ENCODE assay signal across 23 mouse cellular contexts in the genomic region with DNA sequence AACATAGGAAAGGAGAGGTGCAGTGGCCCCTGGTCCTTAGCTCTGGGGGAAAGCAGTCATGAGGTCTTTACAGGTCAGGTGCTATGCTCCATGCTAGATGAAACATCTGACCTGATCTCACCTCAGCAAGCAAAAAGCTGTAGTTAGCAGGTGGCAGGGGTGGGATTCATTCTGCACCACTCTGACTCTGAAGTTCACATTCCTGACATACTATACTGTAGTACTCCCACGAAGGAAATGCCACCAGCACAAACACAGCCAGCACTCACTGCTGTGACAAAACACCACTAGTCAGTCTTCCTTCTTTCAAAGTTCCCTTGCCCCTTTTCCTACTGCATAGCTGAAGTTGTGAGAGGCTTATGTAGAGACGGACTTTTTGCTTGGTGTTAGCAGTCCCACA. TPM values are rescaled to one million over a fixed set of nuclear protein-coding genes. Genes with fewer than 3 reads are reported as not detected.
DNase-seq lines count a peak whose midpoint lies in the region; ATAC-seq and TF ChIP-seq lines count a peak whose summit lies in the region.
"Had no signal": no experiment of that assay in that cellular context is flagged by ENCODE, and none has a peak within 500 bp of the region (broad histone marks: within the 10 kb centered on the region; RNA-seq: fewer than 3 reads in every experiment).

No protein-coding gene starts in this region.

- WGBS in cerebellum, adult 2 months: 39% methylated on average over 2 of the region's 2 CpGs
- 32% methylated on average over 2 of the region's 2 CpGs for WGBS in kidney, embryonic 14.5 days
- 10% methylated on average over 2 of the region's 2 CpGs for WGBS in lung, embryonic 16.5 days
- 34% methylated on average over 2 of the region's 2 CpGs for WGBS in lung, adult 2 months

- H3K27ac ChIP-seq in cerebellum, adult 2 months (ENCODE audit: insufficient read depth, low read length): 0 out of 2 replicates have a peak overlapping the region, but pooled peaks have one; percentile 20
- H3K27ac ChIP-seq in kidney, embryonic 14.5 days (ENCODE audit: low read depth, low read length): peak overlapping the region; percentile 6; the same call in 1 of the 2 replicates
- peak overlapping the region; percentile 19 for H3K27ac ChIP-seq in lung, embryonic 16.5 days (ENCODE audit: low read length)
- H3K27ac ChIP-seq: forebrain, embryonic 13.5 days; hindbrain, embryonic 13.5 days; liver, embryonic 14.5 days; macrophage; midbrain, embryonic 15.5 days; neural tube, embryonic 15.5 days; stomach, embryonic 15.5 days had no signal

- 0 out of 2 replicates have a peak overlapping the region, but pooled peaks have one; percentile 4 for H3K9ac ChIP-seq in kidney, embryonic 14.5 days (ENCODE audit: low read depth, low read length)
- no peak overlapping the region for H3K9ac ChIP-seq in lung, embryonic 16.5 days (ENCODE audit: low read length)
- H3K9ac ChIP-seq: hindbrain, embryonic 13.5 days; liver, embryonic 14.5 days; midbrain, embryonic 15.5 days; neural tube, embryonic 15.5 days; stomach, embryonic 15.5 days had no signal

- ATAC-seq in cerebellum, adult (ENCODE audit: insufficient number of reproducible peaks, low FRiP score, low TSS enrichment): no peak
- ATAC-seq in kidney, embryonic 14.5 days (ENCODE audit: low FRiP score, low TSS enrichment): no peak
- peak; percentile 70 for ATAC-seq in lung, embryonic 16.5 days (ENCODE audit: low read depth)
- no peak for ATAC-seq in inflammation-experienced regulatory T-cells, adult 6 months
- ATAC-seq: forebrain, embryonic 13.5 days; midbrain, embryonic 15.5 days had no signal

- no peaks in the 10 kb centered on the region for H3K27me3 ChIP-seq in cerebellum, adult 2 months (ENCODE audit: control insufficient read depth, insufficient read depth, low read length)
- H3K27me3 ChIP-seq in kidney, embryonic 14.5 days (ENCODE audit: control insufficient read depth, insufficient read depth, low read length): no peaks in the 10 kb centered on the region
- H3K27me3 ChIP-seq in lung, embryonic 16.5 days (ENCODE audit: control insufficient read depth, insufficient read depth, low read depth, low read length): no peaks in the 10 kb centered on the region
- H3K27me3 ChIP-seq: forebrain, embryonic 13.5 days; hindbrain, embryonic 13.5 days; midbrain, embryonic 15.5 days; neural tube, embryonic 15.5 days; stomach, embryonic 15.5 days had no signal

- DNase-seq in cerebellum, adult 2 months: no peak
- DNase-seq in kidney, adult 18-20 months: no peak
- DNase-seq in lung, adult 2 months: no peak
- DNase-seq in lung, postnatal 25 days (ENCODE audit: low spot score): peak; percentile 31
- DNase-seq: adrenal gland, postnatal 25 days; gastrocnemius, postnatal 10 days; heart, postnatal 36 days; kidney, adult 9 months; liver; retina, postnatal 1 day; thymus, adult 18-20 months; thymus, postnatal 25 days had no signal

- peaks cover 32% of the 10 kb centered on the region for H3K4me1 ChIP-seq in cerebellum, adult 2 months (ENCODE audit: control insufficient read depth, insufficient read depth, low read length)
- no peaks in the 10 kb centered on the region for H3K4me1 ChIP-seq in kidney, embryonic 14.5 days (ENCODE audit: control insufficient read depth, insufficient read depth, low read length)
- peaks cover 13% of the 10 kb centered on the region for H3K4me1 ChIP-seq in lung, embryonic 16.5 days (replicated peaks; ENCODE audit: control insufficient read depth, insufficient read depth, low read length)
- no peaks in the 10 kb centered on the region for H3K4me1 ChIP-seq in lung, adult 2 months (ENCODE audit: control insufficient read depth, insufficient read depth, low read length)
- H3K4me1 ChIP-seq: forebrain, embryonic 13.5 days; hindbrain, embryonic 13.5 days; neural tube, embryonic 15.5 days; stomach, embryonic 15.5 days had no signal

- H3K36me3 ChIP-seq in kidney, embryonic 14.5 days (ENCODE audit: control insufficient read depth, insufficient read depth, low read length): no peaks in the 10 kb centered on the region
- H3K36me3 ChIP-seq in lung, embryonic 16.5 days (ENCODE audit: control insufficient read depth, insufficient read depth, low read length): no peaks in the 10 kb centered on the region
- H3K36me3 ChIP-seq: hindbrain, embryonic 13.5 days; midbrain, embryonic 15.5 days; neural tube, embryonic 15.5 days; stomach, embryonic 15.5 days had no signal

- no peaks in the 10 kb centered on the region for H3K9me3 ChIP-seq in kidney, embryonic 14.5 days (ENCODE audit: control insufficient read depth, low read length)
- no peaks in the 10 kb centered on the region for H3K9me3 ChIP-seq in lung, embryonic 16.5 days (ENCODE audit: control insufficient read depth, low read length)
- H3K9me3 ChIP-seq: forebrain, embryonic 13.5 days; hindbrain, embryonic 13.5 days; midbrain, embryonic 15.5 days; neural tube, embryonic 15.5 days; stomach, embryonic 15.5 days had no signal

- no peak for TF ChIP-seq CTCF in cerebellum, adult 2 months (IDR thresholded peaks at IDR 0.05; ENCODE audit: borderline replicate concordance, insufficient read depth, low read depth, low read length)
- TF ChIP-seq CTCF in lung, adult 2 months (IDR thresholded peaks at IDR 0.05; ENCODE audit: insufficient read depth, low read length): no peak

- H3K4me2 ChIP-seq in kidney, embryonic 14.5 days (replicated peaks; ENCODE audit: low read depth, low read length): no peak overlapping the region
- no peak overlapping the region for H3K4me2 ChIP-seq in lung, embryonic 16.5 days (ENCODE audit: low read depth, low read length)
- H3K4me2 ChIP-seq: forebrain, embryonic 13.5 days; hindbrain, embryonic 13.5 days; midbrain, embryonic 15.5 days; neural tube, embryonic 15.5 days; stomach, embryonic 15.5 days had no signal

- no peak for TF ChIP-seq POLR2A in cerebellum, adult 2 months (IDR thresholded peaks at IDR 0.05; ENCODE audit: borderline replicate concordance, insufficient read depth, low read length)
- TF ChIP-seq POLR2A in lung, adult 2 months (IDR thresholded peaks at IDR 0.05; ENCODE audit: borderline replicate concordance, extremely low read depth, low read depth, low read length): no peak

- H3K4me3 ChIP-seq in cerebellum, adult 2 months (replicated peaks; ENCODE audit: insufficient read depth, low read depth, low read length): no peak overlapping the region
- no peak overlapping the region for H3K4me3 ChIP-seq in kidney, embryonic 14.5 days (ENCODE audit: low read length)
- H3K4me3 ChIP-seq in lung, embryonic 16.5 days (ENCODE audit: low read length): no peak overlapping the region
- H3K4me3 ChIP-seq in lung, adult 2 months (replicated peaks; ENCODE audit: extremely low read depth, low read depth, low read length): no peak overlapping the region
- H3K4me3 ChIP-seq: forebrain, embryonic 13.5 days; hindbrain, embryonic 13.5 days; midbrain, embryonic 15.5 days; neural tube, embryonic 15.5 days; stomach, embryonic 15.5 days had no signal

RNA-seq across cellular contexts. Expression of a gene that starts 9.9 kb away (rescaled TPM):
- 183 and 200 TPM in 2 replicates for polyA plus RNA-seq in cerebellum, adult 2 months (2012; rRNA removed)
- 7.1 and 9.5 TPM in 2 replicates for polyA plus RNA-seq in kidney, embryonic 14.5 days (2014; fragmentation: Nextera tagmentation; extraction: Ambion mirVana)
- 9.9 and 11.7 TPM in 2 replicates for polyA plus RNA-seq in lung, embryonic 16.5 days (2015; fragmentation: Nextera tagmentation; extraction: Ambion mirVana)
- polyA plus RNA-seq in lung, adult 2 months (2012; rRNA removed): 21.5 and 21.9 TPM in 2 replicates
- 1 to 10 TPM; 3.8 to 9.1 (median 5.0) TPM for polyA plus RNA-seq in inflammation-experienced regulatory T-cells, adult 6 months (2017; shearing (Covaris generic))
- polyA plus RNA-seq: macrophage had no signal

RNA-seq across cellular contexts. Expression of a gene that starts 10.2 kb away (rescaled TPM):
- polyA plus RNA-seq in cerebellum, adult 2 months (2012; rRNA removed): 67.2 and 72.9 TPM in 2 replicates
- polyA plus RNA-seq in kidney, embryonic 14.5 days (2014; fragmentation: Nextera tagmentation; extraction: Ambion mirVana): 108 and 129 TPM in 2 replicates
- 91.1 and 92.9 TPM in 2 replicates for polyA plus RNA-seq in lung, embryonic 16.5 days (2015; fragmentation: Nextera tagmentation; extraction: Ambion mirVana)
- polyA plus RNA-seq in lung, adult 2 months (2012; rRNA removed): 26.6 and 27.7 TPM in 2 replicates
- 10 to 100 TPM; 10.8 to 11.7 (median 11.1) TPM for polyA plus RNA-seq in inflammation-experienced regulatory T-cells, adult 6 months (2017; shearing (Covaris generic))
